Mouse (Mus musculus): ENCODE results near the gene Adap1.

DNA sequence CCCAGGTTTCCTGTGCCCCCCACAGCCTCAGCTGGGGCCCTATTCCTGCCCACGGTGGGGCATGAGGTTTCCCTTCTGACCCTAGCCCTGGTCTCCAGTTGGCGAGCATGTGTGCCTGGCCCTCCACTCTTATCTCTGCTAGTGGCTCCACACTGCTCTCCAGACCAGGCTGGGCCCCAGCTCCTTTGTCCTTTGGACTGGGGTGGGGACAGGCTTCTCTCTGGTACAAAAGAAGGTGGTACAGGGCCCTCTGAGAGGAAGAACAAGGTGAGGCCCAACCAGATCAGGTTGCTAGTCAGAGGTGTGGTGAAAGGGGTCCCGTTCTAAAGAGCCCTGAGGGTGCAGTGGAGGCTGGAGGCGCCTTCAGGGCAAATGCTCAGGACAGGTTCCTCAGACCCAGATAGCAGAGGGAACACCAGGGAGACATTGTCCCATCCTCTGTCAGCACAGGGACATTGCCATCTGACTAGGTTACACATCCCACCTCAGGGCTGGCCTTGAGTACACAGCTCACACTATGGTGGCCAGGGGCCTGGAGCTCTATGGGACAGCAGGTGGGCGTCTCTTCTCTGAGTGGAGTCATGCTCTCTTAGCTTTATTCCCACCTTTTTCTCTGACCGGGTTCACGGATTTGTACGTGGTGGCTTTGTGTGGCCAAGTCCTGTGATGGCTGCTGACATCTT is 7.3 kb upstream of the Adap1 start:
- TF ChIP-seq POLR2A (IDR thresholded peaks at IDR 0.05; ENCODE audit: borderline replicate concordance, insufficient read depth, low read length) (no peak), CTCF (IDR thresholded peaks at IDR 0.05; ENCODE audit: borderline replicate concordance, insufficient read depth, low read depth, low read length) (no peak)
